Mouse (Mus musculus) C2C12 (cell line): ENCODE data around the gene Tbc1d9. TPM values are rescaled to one million over a fixed set of nuclear protein-coding genes. Genes with fewer than 3 reads are reported as not detected.

Experiments
- H3K27me3 ChIP-seq: one replicate; pipeline ENCODE4 v1.6.1; 2011; ENCODE audit not compliant: control insufficient read depth, insufficient read depth, insufficient read length
- H3K36me3 ChIP-seq: one replicate; pipeline ENCODE4 v1.6.1; 2011; ENCODE audit not compliant: control insufficient read depth, insufficient read depth
- H3K4me3 ChIP-seq: one replicate; pipeline ENCODE4 v1.5.1; 2011; ENCODE audit warnings: mild to moderate bottlenecking, control low read depth; ENCODE audit not compliant: poor library complexity, insufficient read depth, severe bottlenecking
- H3K79me2 ChIP-seq: one replicate; pipeline ENCODE4 v1.6.1; 2011; ENCODE audit not compliant: control insufficient read depth, insufficient read depth
- H3K79me3 ChIP-seq: one replicate; pipeline ENCODE4 v1.6.1; 2011; ENCODE audit warnings: low read depth, control low read depth
- H3ac ChIP-seq: one replicate; pipeline ENCODE3; 2011; ENCODE audit warnings: low read depth; ENCODE audit not compliant: control insufficient read depth, insufficient read length
- CEBPB ChIP-seq: IDR thresholded peaks from one replicate; pipeline ENCODE4 v1.6.1; 2011; ENCODE audit warnings: low read depth, mild to moderate bottlenecking, control low read depth, moderate library complexity
- CTCF ChIP-seq: IDR thresholded peaks from one replicate; pipeline ENCODE4 v1.5.1; 2011; ENCODE audit not compliant: control insufficient read depth, insufficient read depth, insufficient read length
- FOSL1 ChIP-seq: IDR thresholded peaks from one replicate; pipeline ENCODE4 v1.8.0; 2011; ENCODE audit warnings: mild to moderate bottlenecking, low read length; ENCODE audit not compliant: poor library complexity, insufficient read depth, severe bottlenecking
- MAX ChIP-seq: IDR thresholded peaks from one replicate; pipeline ENCODE4 v1.6.1; 2011; ENCODE audit warnings: mild to moderate bottlenecking, control low read depth
- MYOD1 ChIP-seq: IDR thresholded peaks from one replicate; pipeline ENCODE4 v1.6.1; 2011; ENCODE audit warnings: low read depth; ENCODE audit not compliant: control insufficient read depth, insufficient read length
- MYOG ChIP-seq: IDR thresholded peaks from one replicate; pipeline ENCODE4 v1.6.1; 2011; ENCODE audit not compliant: control insufficient read depth, insufficient read length; ENCODE audit errors: extremely low read depth
- USF1 ChIP-seq: IDR thresholded peaks from one replicate; pipeline ENCODE4 v1.6.1; 2011; ENCODE audit warnings: low read depth, mild to moderate bottlenecking, control low read depth, moderate library complexity
- polyA plus RNA-seq: library from polyadenylated mRNA; unstranded; fragments of >200 nt; fragmentation: generic; extraction: Trizol; gene quantifications from one replicate; pipeline ENCODE4 v1.2.1, GENCODE M21; 2012; ENCODE audit warnings: missing spikeins

The Tbc1d9 gene
- polyA plus RNA-seq, 1 experiment, result 0.55 TPM

DNA sequence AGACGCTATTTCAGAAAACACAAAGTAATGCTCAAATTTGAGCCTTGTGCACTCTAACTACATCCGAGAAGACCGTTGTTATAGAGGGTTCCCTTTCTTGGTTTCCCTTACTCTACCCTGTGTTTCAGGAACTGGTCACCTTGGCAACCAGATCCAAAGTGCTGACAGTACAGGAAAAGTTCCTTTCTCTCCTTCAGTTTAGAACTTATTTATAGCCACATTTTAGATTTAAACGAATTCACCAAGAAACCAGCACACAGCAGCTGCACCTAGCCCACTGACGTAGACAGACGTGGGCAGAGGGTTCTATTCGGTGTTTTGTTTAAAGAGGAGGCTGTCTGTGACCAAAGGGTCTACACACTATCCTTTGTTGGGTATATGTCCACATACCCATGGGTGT lies 79.0 kb downstream of the Tbc1d9 start:
- no peaks in the 10 kb centered on the region for H3K79me2 ChIP-seq
- no peak overlapping the region for H3K4me3 ChIP-seq
- TF ChIP-seq MYOG (no peak), FOSL1 (no peak), USF1 (no peak), MAX (no peak), MYOD1 (no peak), CTCF (no peak), CEBPB (no peak)
- peaks cover 8% of the 10 kb centered on the region for H3K27me3 ChIP-seq
- H3K79me3 ChIP-seq, result no peaks in the 10 kb centered on the region
- no peaks in the 10 kb centered on the region for H3K36me3 ChIP-seq
- H3ac ChIP-seq, result no peak overlapping the region

GRCm38 (mm10) chr8:83250858-83251257 lies 85.7 kb downstream of the Tbc1d9 start:
- Histone ChIP-seq H3ac (no peak overlapping the region), H3K79me2 (no peaks in the 10 kb centered on the region), H3K36me3 (no peaks in the 10 kb centered on the region), H3K4me3 (no peak overlapping the region), H3K79me3 (no peaks in the 10 kb centered on the region), H3K27me3 (peaks cover 3% of the 10 kb centered on the region)
- TF ChIP-seq FOSL1, result no peak
- TF ChIP-seq USF1, result no peak
- TF ChIP-seq MAX, result no peak

GRCm38 (mm10) chr8:83251362-83252246 lies 86.5 kb downstream of the Tbc1d9 start:
- Histone ChIP-seq H3K36me3 (no peaks in the 10 kb centered on the region), H3K79me2 (no peaks in the 10 kb centered on the region), H3K4me3 (no peak overlapping the region), H3K79me3 (no peaks in the 10 kb centered on the region), H3K27me3 (peaks cover 3% of the 10 kb centered on the region), H3ac (no peak overlapping the region)
- TF ChIP-seq CTCF (no peak), MYOG (no peak), MYOD1 (no peak), USF1 (no peak), FOSL1 (no peak), CEBPB (no peak), MAX (no peak)

GRCm38 (mm10) chr8:83252791-83253190 lies 87.6 kb downstream of the Tbc1d9 start:
- Histone ChIP-seq H3K4me3 (no peak overlapping the region), H3K36me3 (no peaks in the 10 kb centered on the region), H3K27me3 (peaks cover 3% of the 10 kb centered on the region), H3K79me3 (no peaks in the 10 kb centered on the region), H3K79me2 (no peaks in the 10 kb centered on the region), H3ac (no peak overlapping the region)
- TF ChIP-seq FOSL1, result no peak
- TF ChIP-seq USF1, result no peak
- TF ChIP-seq MYOD1, result no peak
- no peak for TF ChIP-seq MYOG
- no peak for TF ChIP-seq CEBPB
- no peak for TF ChIP-seq CTCF
- TF ChIP-seq MAX, result no peak

DNA sequence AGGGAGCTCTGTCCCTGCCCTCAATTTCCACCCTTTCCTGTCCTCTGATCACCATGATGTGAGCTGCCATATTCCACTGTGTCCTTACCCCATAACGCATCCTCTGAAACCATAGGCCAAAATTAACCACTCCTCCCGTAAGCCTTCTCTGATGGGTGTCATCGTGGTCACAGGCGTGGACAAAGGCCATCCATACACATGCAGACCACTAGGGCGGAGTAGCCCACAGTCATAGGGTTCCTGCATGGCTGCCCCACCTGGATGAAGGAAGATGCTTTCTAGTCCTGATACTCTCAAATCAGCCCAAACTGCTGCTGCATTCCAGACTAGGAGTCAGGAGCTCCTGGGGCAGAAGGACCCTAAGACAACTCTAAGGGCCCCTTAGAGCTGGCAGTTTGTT lies 92.5 kb downstream of the Tbc1d9 start:
- Histone ChIP-seq H3K36me3 (no peaks in the 10 kb centered on the region), H3K27me3 (peaks cover 3% of the 10 kb centered on the region), H3K4me3 (no peak overlapping the region), H3K79me2 (no peaks in the 10 kb centered on the region), H3ac (no peak overlapping the region), H3K79me3 (no peaks in the 10 kb centered on the region)
- TF ChIP-seq MYOG (no peak), MYOD1 (no peak)

GRCm38 (mm10) chr8:83260418-83261215 lies 95.5 kb downstream of the Tbc1d9 start:
- TF ChIP-seq FOSL1 (no peak), CEBPB (no peak), CTCF (peak; percentile 48), MYOD1 (no peak), MYOG (no peak)
- Histone ChIP-seq H3K36me3 (no peaks in the 10 kb centered on the region), H3ac (no peak overlapping the region), H3K79me3 (no peaks in the 10 kb centered on the region), H3K27me3 (no peaks in the 10 kb centered on the region), H3K4me3 (no peak overlapping the region), H3K79me2 (no peaks in the 10 kb centered on the region)
